Mouse (Mus musculus): ENCODE data around the gene Piga. TPM values are rescaled to one million over a fixed set of nuclear protein-coding genes. Genes with fewer than 3 reads are reported as not detected.

Piga gene
- total RNA-seq (2015) (14.4 and 18.6 TPM in 2 replicates), total RNA-seq (2017) (23.3 and 27.8 TPM in 2 replicates)

DNA sequence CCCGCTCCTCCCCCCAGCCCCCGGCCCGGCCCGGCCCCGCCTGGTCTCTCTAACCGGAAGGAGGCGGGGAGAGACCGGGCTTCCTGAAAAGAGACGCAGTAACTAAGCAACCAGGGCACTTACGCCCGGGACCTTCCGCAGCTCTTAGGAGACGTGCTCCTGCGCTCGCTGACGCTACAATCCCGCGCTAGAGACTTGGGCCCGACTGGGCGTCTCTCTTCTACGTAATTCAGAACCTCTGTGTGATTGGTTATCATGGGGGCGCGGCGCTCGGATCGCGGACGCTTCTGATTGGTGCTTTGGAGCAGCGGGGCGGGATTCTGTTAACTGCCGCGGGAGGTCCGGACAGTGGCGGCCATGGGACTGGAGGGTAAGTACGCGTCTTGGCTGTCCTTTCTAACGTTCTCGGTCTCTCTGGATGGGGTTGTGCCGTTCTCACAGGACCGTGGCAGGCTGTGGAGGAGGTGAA is at the start of gene Piga:
Gene Piga, plus strand, starts transcription at position 317 of the 469 bp plus-strand sequence.
- peak; percentile 96 for ATAC-seq (replicated peaks; ENCODE audit: poor library complexity)

DNA sequence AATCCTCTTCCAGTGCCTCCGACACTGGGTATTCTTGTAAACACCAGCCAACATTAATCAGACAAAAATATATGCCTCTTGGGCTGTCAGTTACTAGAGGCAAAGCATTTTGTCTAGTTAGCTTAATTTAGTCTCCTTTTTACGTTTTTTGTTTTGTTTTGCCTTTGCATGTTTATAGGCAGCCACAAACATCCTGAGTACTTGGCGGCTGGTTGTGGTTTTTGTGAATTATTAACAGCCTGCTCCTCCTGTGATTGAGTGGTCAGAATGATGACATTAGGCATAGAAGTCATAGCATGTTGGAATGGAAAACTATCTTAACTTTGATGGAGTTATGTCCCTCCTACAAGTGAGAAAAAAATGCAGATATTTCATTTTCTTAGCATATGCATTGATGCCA is 49.0 kb upstream of the Piga start:
- no peak for ATAC-seq (replicated peaks; ENCODE audit: poor library complexity)

GRCm38 (mm10) chrX:164373081-164373480 is 46.5 kb upstream of the Piga start, which contains the start of gene Vegfd:
Vegfd (plus strand) TSS chrX:164373378.
- ATAC-seq (replicated peaks; ENCODE audit: poor library complexity): no peak

DNA sequence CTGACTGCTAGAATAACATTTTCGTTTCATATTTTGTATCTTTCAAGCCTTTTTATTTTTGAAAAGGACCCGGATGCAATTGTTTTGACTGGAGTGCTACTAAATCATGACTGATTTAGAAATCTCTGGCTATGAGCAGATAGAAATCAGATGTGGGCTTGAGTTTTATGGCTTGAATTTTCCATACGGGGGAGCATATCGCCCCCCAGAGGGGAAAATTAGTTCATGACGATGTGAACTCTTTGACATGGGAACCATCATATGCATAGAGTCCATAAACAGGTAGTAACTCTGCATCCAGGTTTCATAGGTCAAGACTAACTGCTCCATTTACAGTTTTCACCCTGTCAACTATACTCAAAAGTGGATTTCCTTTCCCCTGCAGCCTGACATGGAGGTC is 45.0 kb upstream of the Piga start:
- ATAC-seq (replicated peaks; ENCODE audit: poor library complexity): no peak

- ATAC-seq (replicated peaks; ENCODE audit: poor library complexity): no peak
These were observed 39.9 kb upstream of the Piga start for GRCm38 (mm10) chrX:164379721-164380120.

GRCm38 (mm10) chrX:164381618-164382408 is 37.8 kb upstream of the Piga start:
- ATAC-seq (replicated peaks; ENCODE audit: poor library complexity): peak; percentile 100

- ATAC-seq (replicated peaks; ENCODE audit: poor library complexity): no peak
These were observed 25.5 kb upstream of the Piga start for GRCm38 (mm10) chrX:164394091-164394490.

DNA sequence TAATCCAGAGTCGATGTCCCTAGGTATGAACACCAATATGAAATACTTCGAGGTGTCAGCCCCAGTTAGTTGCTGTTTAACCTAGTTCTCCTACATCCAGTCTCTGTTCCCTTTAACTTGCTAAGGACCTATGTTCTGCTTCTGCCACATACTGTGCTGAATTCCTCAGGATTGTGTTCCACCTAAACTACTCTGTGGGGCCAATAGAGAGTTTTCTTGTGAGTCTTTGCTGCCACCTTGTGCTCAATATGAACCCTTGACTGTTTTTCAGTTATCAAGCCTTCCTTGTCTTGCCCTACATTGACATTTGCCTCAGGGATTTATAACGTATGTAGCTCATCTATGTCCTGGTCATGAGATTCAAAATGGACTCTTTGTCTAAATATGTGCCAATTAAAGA is 21.1 kb upstream of the Piga start:
- peak; percentile 86 for ATAC-seq (replicated peaks; ENCODE audit: poor library complexity)

GRCm38 (mm10) chrX:164405080-164405649 is 14.4 kb upstream of the Piga start:
- no peak for ATAC-seq (replicated peaks; ENCODE audit: poor library complexity)

DNA sequence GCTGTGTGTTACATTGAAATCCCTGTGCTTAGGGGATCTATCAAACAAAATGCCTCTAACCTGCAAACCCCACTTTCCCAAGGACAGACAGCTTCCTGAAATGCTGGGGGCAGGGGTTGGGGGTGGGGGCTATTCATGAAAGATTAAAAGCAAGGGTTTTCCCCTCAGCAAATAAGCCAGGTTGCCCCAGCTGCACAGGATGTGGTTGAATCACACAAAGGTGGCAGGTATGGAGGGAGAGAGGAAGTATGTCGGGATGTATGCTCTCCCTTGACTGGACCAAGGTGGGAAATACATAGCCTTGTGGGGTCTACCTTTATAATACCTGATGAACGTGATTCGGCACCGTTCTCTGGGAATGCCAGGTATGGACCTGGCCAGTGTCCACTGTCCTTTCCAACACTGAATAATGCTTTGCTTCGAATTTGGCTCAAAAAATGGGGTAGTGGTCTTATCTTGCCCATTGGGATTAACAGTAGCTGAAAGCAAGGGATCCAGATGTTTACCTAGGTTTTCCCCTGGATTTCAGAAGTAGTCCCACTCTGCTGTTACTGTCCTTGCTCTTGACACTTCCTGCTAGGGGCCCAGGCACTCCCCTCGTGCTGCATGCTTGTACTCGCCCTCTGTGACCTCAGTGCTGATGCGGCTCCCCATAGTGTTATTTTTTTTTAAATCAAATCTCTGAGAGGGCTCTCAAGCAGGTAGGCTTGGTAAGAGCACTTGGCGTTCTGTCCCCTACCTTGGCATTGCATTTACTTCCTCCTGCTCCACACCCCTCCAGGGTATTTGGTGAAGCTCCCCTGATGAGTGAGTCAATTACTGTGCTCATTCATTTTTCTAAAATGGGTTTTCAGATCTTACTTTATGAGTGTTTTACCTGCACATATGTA is 13.2 kb upstream of the Piga start:
- no peak for ATAC-seq (replicated peaks; ENCODE audit: poor library complexity)

GRCm38 (mm10) chrX:164408301-164408927 is 11.2 kb upstream of the Piga start:
- ATAC-seq (replicated peaks; ENCODE audit: poor library complexity): no peak

- ATAC-seq (replicated peaks; ENCODE audit: poor library complexity): no peak
These were observed 9.0 kb upstream of the Piga start for GRCm38 (mm10) chrX:164410562-164410961.

- ATAC-seq (replicated peaks; ENCODE audit: poor library complexity): no peak
These were observed 2.8 kb upstream of the Piga start for GRCm38 (mm10) chrX:164416803-164417202.

GRCm38 (mm10) chrX:164418008-164418407 is 1.6 kb upstream of the Piga start:
- ATAC-seq (replicated peaks; ENCODE audit: poor library complexity): no peak

GRCm38 (mm10) chrX:164419955-164420354 is 368 bp downstream of the Piga start:
- ATAC-seq (replicated peaks; ENCODE audit: poor library complexity): peak; percentile 8

DNA sequence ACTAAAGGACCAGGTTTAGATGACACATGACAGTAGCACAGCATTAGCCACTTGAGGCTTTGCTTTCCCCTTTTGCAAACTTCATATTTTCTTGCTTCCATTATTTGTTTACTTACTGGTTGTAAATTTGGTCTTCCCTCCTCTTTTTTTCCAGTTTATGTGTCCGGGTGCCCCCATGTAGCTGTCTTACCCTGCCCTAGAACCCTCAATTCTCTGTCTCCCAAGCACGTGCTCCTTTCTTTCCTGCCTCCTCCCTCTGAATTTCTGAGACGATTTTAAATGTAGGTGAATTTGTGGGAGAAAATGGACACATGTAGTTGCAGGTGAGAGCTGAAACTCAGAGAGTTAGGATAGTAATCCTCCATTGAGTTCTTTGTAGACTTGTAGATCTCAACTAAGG is 931 bp downstream of the Piga start:
- no peak for ATAC-seq (replicated peaks; ENCODE audit: poor library complexity)

- ATAC-seq (replicated peaks; ENCODE audit: poor library complexity): peak; percentile 77
These were observed 5.2 kb downstream of the Piga start for GRCm38 (mm10) chrX:164424821-164425220.

GRCm38 (mm10) chrX:164427295-164427694 is 7.7 kb downstream of the Piga start:
- ATAC-seq (replicated peaks; ENCODE audit: poor library complexity): peak; percentile 14; the same call in 1 of the 2 replicates

DNA sequence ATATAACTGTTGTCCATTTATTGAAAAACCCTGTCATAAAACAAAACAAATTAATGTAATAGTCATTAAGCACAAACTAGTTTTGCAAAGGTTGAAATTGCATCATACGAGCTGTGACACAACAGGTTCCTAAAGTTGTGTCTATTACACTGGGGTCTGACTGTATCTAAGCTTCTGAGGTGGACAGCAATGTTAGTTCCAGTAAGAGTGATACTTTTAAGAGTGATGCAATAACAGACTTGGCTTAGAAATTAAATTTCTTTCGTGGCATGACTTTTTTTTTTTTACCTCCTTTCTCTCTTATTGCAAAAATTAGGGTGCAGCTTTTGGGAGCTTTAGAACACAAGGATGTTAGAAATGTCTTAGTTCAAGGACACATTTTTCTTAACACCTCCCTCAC is 8.6 kb downstream of the Piga start:
- peak; percentile 37 for ATAC-seq (replicated peaks; ENCODE audit: poor library complexity)

GRCm38 (mm10) chrX:164430621-164431020 is 11.0 kb downstream of the Piga start:
- ATAC-seq (replicated peaks; ENCODE audit: poor library complexity): no peak

- no peak for ATAC-seq (replicated peaks; ENCODE audit: poor library complexity)
These were observed 11.5 kb downstream of the Piga start for GRCm38 (mm10) chrX:164431133-164431532.

All from megakaryocyte progenitor cell, adult 5-6 weeks (primary cell).